Mouse (Mus musculus) left cerebral cortex, postnatal 36 days (tissue): ENCODE results near the gene Akt1s1. TPM values are rescaled to one million over a fixed set of nuclear protein-coding genes. Genes with fewer than 3 reads are reported as not detected.

ENCODE experiments used
- DNase-seq, 2 experiments: peaks; one replicate each; pipeline ENCODE4 v3.0.0; 2021 to 2022; ENCODE audit warnings: low spot score in 2 of 2, mixed read lengths in 1 of 2
- intact Hi-C: fragments of 180-260 bp; cut with DNase I; formaldehyde crosslinking; loops from one replicate; pipeline ENCODE4 v1.15.1; 2025
- microRNA-seq: library from miRNA; unstranded; fragments of <30 nt; microRNA quantifications from one replicate; pipeline ENCODE4 v1.2.0, GENCODE M21; 2022
- total RNA-seq, 2 experiments: library from RNA; stranded (reverse); gene quantifications; 2 replicates each; pipeline ENCODE4 v1.2.3; 2021

The Akt1s1 gene
- total RNA-seq, 2 experiments from 2014 or later = 67.7 to 73.6 TPM

DNA sequence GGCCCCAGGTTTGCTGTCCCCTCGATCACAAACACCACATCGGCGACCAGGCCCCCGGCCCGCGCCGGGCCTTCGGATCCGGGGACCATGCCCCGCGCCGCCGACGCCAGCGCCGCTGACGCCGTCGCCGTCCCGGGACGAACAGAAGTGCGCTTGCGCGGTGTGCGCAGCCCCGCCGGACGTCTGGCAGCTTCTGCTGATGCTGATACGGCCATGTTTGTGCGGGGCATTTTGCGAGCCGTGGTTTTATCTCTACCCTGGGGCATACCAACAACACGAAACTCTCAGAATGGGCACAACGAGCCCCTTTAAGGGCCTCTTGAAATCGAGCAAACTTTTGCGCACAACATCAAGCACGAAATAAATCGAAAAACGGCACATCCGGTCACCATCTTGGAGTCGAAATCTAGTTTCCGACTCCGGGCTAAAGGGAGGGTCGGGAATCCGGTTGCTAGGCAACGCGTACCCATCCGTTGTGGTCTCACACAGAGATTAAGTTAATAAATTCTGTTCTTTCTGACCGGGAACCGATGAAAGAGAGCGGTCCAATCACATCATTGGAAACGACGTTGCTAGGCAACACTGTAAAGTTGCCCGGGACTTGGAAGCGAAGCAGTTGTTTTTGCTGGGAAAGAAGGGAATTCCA, 43.6 kb downstream of the Akt1s1 start, which contains the start of gene Med25:
Gene Med25 (minus strand): TSS at position 437 of the 646 bp plus-strand sequence.
- DNase-seq = peak; percentile 93 to 94
- intact Hi-C loops = no loop called here

DNA sequence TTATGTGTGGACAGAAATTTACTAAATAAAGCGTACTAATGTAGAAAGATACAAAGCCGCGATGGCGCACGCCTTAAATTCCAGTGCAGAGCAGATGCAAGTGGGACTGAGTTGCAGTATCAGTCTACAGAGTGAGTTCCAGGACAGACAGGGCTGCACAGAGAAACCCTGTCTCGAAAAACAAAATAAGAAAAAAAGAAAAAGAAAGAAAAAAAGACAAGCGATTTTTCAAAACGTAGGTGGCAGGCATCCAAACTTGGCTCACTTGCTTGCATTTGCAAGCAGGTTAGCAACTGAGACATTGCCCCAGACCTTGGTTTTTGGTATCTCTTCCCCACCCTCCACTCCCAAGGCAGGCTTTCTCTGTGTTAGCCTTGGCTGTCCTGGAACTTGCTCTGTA, 44.4 kb downstream of the Akt1s1 start:
- intact Hi-C loops = no loop called here
- no peak for DNase-seq

DNA sequence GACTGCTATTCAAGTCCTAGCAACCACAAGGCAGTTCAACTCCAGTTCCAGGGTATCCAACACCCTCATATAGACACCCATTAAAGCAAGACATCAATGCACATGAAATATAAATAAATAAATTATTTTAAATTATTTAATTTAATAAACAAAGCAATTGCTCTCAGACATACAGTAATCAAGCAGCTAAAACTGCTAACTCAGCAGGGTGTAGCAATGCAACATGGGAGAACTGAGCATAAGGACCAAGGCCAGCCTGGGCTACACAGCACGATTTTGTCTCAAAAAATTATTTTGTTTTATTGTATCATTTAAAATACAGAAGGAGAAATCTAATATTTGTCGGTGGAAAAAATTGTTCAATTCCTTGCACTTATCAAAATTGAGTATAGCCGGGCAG, 45.4 kb downstream of the Akt1s1 start:
- intact Hi-C loops = no loop called here
- no peak for DNase-seq

DNA sequence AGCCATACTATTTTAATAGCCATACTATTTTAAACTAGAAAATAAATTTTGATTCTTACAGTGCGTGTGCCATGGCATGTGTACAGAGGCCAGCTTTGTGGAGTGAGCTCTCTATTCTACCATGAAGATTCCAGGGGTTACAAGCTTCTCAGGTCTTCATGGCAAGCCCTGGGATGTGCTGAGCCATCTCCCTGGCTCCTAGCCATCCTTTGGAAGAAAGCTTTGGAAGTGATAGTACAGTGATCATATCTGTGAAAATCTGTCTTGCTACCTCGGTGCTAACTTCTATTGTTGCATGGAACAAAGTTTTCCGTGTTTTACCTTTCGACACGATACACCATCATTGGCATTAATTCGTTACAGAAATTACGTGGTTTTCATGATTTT, 46.4 kb downstream of the Akt1s1 start:
- intact Hi-C loops = no loop called here
- DNase-seq = no peak

DNA sequence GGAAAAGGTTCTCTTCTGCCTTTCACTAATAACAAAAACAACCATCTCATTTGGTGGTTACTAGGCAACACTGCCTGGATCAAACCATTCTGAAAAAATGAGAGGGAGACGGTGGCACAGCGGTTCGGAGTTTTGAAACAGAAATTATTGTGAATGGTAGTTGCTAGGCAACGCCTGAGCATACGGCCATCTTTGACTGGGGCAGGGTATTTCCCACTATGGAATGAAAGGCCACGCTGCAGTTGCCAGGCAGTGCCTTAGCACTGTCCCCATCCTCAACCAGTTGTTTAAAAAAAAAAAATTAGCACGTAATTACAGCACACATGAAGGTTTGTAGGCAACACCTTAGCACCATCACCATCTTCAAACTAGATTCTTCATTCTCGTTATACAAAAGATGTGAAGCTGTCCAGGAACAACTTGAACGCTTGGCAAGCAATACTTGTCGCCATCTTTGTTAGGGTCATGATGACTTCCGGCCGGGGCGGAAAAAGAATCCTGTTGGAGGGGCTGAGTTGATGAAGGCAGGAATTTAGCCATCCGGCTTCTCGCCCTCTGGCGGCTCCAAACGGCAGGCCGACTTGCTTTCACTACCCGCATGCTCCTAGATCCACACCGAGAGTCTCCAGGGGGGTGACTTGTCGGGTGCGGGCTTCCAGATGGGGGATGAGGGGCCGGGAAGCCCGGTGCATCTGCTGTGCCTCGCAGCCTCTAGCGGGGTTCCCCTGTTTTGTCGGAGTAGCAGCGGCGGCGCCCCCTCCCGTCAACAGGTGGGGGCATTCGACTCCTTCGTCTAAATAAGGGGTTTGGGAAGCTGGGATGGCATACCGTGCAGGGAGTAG, 47.0 kb downstream of the Akt1s1 start, which contains the start of gene Fuz:
Gene Fuz (plus strand): TSS at position 487 of the 842 bp plus-strand sequence.
- intact Hi-C loops = no loop called here
- DNase-seq = peak; percentile 89 to 93

DNA sequence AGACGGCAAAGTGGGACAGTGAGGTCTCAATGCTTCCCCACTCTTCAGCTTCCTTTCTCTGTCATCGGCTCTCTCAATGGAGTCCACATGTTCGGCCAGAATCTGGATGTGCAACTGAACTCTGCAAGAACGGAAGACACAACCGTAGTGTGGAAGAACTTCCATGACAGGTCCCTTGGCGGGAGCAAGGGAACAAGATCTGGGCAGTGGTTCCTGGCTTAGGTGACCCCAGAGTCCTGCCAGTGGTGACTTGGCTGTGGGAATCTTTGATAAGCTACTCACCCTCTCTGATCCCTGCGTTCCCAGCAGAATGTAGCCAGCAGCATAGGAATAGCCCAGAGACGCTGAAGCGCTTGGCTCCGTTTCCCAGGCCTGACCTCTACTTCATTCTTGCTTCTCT, 47.7 kb downstream of the Akt1s1 start:
- intact Hi-C loops = no loop called here
- DNase-seq = no peak

DNA sequence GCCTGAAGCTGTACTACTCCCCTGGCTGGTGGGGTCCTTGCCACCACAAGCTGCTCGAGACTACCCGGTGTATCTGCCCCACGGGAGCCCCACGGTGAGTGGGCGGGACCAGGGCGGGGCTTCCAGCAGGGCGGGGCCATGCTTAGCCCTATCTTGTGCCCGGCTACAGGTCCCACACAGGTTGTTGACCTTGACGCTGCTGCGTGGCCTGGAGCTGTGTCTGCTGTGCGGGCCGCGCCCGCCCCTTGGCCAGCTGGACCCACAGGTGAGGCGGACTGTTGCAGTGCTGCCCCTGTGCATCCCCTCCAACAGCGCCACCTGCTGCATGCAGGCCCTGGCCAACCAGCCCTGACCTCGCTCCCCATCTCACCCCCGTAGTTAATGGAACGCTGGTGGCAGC, 49.8 kb downstream of the Akt1s1 start:
- no peak for DNase-seq
- intact Hi-C loops = no loop called here

DNA sequence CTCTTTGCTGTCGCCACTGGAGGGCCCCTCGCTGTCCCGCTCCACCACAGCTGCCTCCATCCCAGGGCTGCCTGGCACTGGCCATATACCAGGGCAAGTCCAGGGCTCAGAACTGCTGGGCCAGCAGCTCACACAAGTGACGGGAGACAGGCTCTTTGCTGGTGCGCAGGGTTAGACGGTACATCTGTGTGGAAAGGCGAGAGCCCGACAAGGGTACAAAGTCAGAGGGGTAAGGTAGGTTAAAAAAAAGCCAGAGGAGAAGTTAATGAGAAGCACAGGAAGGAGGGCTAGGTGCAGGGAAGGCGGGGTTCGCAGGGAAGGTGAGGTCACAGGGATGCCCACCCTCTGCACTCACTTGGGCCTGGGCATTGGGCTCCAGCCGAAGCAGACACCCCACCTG, 51.8 kb downstream of the Akt1s1 start:
- intact Hi-C loops = no loop called here
- DNase-seq = no peak

DNA sequence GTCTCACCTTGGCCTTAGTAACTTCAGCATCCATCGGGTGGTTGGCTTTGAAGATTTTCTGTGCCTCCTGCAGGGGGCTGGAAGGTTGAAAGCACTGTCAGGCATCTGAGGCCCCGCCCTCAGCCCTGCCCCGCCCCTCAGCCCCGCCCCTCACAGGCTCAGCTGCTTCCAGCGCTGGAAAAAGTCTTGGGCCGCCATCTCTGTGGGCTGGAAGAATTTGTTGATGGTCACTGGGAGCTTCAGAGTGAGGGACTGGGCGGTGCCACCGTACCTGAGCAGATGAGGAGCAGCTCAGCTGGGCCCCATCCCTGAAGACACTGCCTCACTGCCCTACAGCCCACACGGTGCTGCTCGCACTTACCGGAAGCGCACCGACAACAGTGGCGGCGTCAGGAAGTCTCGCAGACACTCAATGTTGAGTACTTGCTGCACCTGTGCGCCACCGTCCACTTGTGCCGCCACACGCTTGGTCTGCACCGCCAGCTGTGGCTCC, 52.5 kb downstream of the Akt1s1 start:
- intact Hi-C loops = no loop called here
- DNase-seq = no peak

Small RNA genes within 50 kb of the gene (microRNA-seq; reads per million reads assigned to microRNA genes)
- gene Mir707 = not detected

Other genes starting within 250 kb of the Akt1s1 start
- 10 to 100 TPM; 17.7 to 20.6 TPM for gene Myh14, start 178.1 kb upstream of the Akt1s1 start, total RNA-seq
- not detected for gene Izumo2, start 140.2 kb upstream of the Akt1s1 start, total RNA-seq
- 10 to 100 TPM; 28.1 to 29.4 TPM for gene Vrk3, start 100.6 kb upstream of the Akt1s1 start, total RNA-seq
- gene Zfp473, start 97.9 kb upstream of the Akt1s1 start, total RNA-seq = under 1 TPM; 0.32 to 0.36 TPM
- 10 to 100 TPM; 28.1 to 32.2 TPM for gene Nup62, start 32.9 kb upstream of the Akt1s1 start, total RNA-seq
- gene Il4i1, start 32.6 kb upstream of the Akt1s1 start, total RNA-seq = 1 to 10 TPM; 2.2 to 2.4 TPM
- gene Atf5, start 32.3 kb upstream of the Akt1s1 start, total RNA-seq = 10 to 100 TPM; 22.2 to 26.5 TPM
- gene Tbc1d17, start 88 bp downstream of the Akt1s1 start, total RNA-seq = 10 to 100 TPM; 71.9 to 75.6 TPM
- gene Pnkp, start 8.1 kb downstream of the Akt1s1 start, total RNA-seq = 10 to 100 TPM; 26.8 TPM
- 100 to 1,000 TPM; 284 to 285 TPM for gene Ptov1, start 20.8 kb downstream of the Akt1s1 start, total RNA-seq
- 10 to 100 TPM; 91.7 to 98.1 TPM for gene Med25, start 43.7 kb downstream of the Akt1s1 start, total RNA-seq
- 10 to 100 TPM; 18.2 to 20.6 TPM for gene Fuz, start 47.1 kb downstream of the Akt1s1 start, total RNA-seq
- gene Ap2a1, start 80.5 kb downstream of the Akt1s1 start, total RNA-seq = 100 to 1,000 TPM; 346 to 355 TPM
- 1 to 10 TPM; 1.4 to 3.4 TPM for gene Tsks, start 94.2 kb downstream of the Akt1s1 start, total RNA-seq
- gene Cpt1c, start 125.9 kb downstream of the Akt1s1 start, total RNA-seq = 10 to 100 TPM; 85.4 to 97.7 TPM
- 100 to 1,000 TPM; 143 to 145 TPM for gene Prmt1, start 137.6 kb downstream of the Akt1s1 start, total RNA-seq
- gene Irf3, start 148.7 kb downstream of the Akt1s1 start, total RNA-seq = 10 to 100 TPM; 29.2 to 38.7 TPM
- gene Bcl2l12, start 149.7 kb downstream of the Akt1s1 start, total RNA-seq = 1 to 10 TPM; 1.8 to 2.6 TPM
- 100 to 1,000 TPM; 174 to 177 TPM for gene Scaf1, start 167.4 kb downstream of the Akt1s1 start, total RNA-seq
- gene Rras, start 169.0 kb downstream of the Akt1s1 start, total RNA-seq = 10 to 100 TPM; 12.9 to 13.9 TPM
- gene Prr12, start 203.9 kb downstream of the Akt1s1 start, total RNA-seq = 10 to 100 TPM; 64.9 to 75.3 TPM
- 10 to 100 TPM; 59.7 to 63.7 TPM for gene Nosip, start 213.4 kb downstream of the Akt1s1 start, total RNA-seq
- 1 to 10 TPM; 5.4 to 7.4 TPM for gene Prrg2, start 213.7 kb downstream of the Akt1s1 start, total RNA-seq
- gene Rcn3, start 243.2 kb downstream of the Akt1s1 start, total RNA-seq = 1 to 10 TPM; 3.8 to 4.9 TPM